Mouse (Mus musculus) brain, embryonic 14.5 days (tissue): ENCODE data around the gene Celf2. TPM values are rescaled to one million over a fixed set of nuclear protein-coding genes. Genes with fewer than 3 reads are reported as not detected.

Experiments used
- DNase-seq: peaks from one replicate; pipeline ENCODE4 v3.0.0-alpha.2; 2011; ENCODE audit warnings: low read depth
- CTCF ChIP-seq: fragments of 200-500 bp; IDR thresholded peaks from 2 replicates; pipeline ENCODE4 v1.5.1; 2012; ENCODE audit warnings: inconsistent platforms, mild to moderate bottlenecking, moderate library complexity, borderline replicate concordance; ENCODE audit not compliant: insufficient read depth, insufficient read length; ENCODE audit errors: extremely low read depth
- POLR2A ChIP-seq: fragments of 200-500 bp; IDR thresholded peaks from 2 replicates; pipeline ENCODE4 v1.6.1; 2012; ENCODE audit warnings: mild to moderate bottlenecking, inconsistent platforms, borderline replicate concordance; ENCODE audit not compliant: poor library complexity, insufficient read depth, insufficient read length, severe bottlenecking; ENCODE audit errors: extremely low read depth
- polyA plus RNA-seq: library from polyadenylated mRNA; depleted of rRNA; stranded (reverse); fragments of >200 nt; gene quantifications from 2 replicates; pipeline ENCODE4 v1.2.3, GENCODE M21; 2012

Celf2 gene
- polyA plus RNA-seq, 1 experiment = 161 TPM

- no peak for DNase-seq
- TF ChIP-seq CTCF (no peak), POLR2A (no peak)
Observed at GRCm38 (mm10) chr2:6896896-6897295, 612.5 kb downstream of the Celf2 start.

DNA sequence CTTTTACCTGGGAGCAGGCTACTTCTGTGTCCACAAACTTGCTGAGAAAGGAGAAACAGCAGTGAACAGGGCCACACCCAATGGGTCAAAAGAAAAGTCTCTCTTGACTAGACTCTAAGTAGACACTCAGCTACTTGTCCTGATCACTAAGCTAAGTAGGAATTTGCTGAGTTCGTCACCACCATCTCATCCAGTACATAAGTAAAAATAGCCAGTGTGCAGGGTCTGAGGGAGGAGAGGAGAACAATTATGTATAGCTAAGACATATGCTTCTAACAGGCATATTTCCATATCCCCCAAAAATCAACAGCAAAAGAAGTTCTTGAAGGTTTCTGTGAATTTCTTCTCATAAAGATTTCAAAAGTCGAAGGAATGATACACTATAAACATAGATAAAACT, 615.8 kb downstream of the Celf2 start:
- DNase-seq = no peak
- no peak for TF ChIP-seq CTCF
- no peak for TF ChIP-seq POLR2A

- no peak for DNase-seq
- TF ChIP-seq CTCF (no peak), POLR2A (no peak)
Observed at GRCm38 (mm10) chr2:6893095-6893494, 616.3 kb downstream of the Celf2 start.

GRCm38 (mm10) chr2:6884796-6885711, 624.3 kb downstream of the Celf2 start:
- no peak for TF ChIP-seq CTCF
- no peak; the same call in 1 of the 2 replicates for TF ChIP-seq POLR2A
- peak; percentile 91 for DNase-seq

GRCm38 (mm10) chr2:6883996-6884795, 625.2 kb downstream of the Celf2 start:
- no peak for TF ChIP-seq POLR2A
- no peak for TF ChIP-seq CTCF
- DNase-seq = peak; percentile 77

DNA sequence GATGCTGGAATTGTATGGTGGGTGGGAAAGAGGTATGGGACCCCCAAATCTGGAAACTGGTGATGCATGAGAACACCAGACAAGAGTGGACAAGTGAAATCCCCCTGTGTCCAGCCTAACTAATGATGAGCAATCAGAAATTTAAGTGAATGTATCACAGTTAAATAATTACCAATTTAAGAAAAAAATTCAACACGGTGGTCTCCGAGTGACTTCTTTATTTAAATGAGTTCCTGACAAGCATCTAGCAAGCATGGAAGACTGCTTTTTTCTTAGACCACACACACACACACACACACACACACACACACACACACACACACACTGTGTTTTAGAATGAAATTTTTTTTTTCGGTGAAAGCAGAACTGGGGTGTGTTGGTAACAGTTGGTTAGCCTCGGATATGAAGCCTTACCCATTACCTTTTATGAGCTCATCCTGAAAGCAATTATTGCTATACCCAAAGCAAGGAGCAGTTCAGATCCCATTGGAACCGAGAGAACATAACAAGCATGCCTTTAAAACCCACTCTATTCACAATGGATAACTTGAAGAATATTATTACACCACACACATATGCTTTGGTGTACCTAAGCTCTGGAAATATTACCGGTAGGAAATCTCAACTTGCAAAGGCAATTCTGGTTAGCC, 627.0 kb downstream of the Celf2 start:
- DNase-seq = peak; percentile 69
- TF ChIP-seq CTCF (no peak), POLR2A (no peak)

DNA sequence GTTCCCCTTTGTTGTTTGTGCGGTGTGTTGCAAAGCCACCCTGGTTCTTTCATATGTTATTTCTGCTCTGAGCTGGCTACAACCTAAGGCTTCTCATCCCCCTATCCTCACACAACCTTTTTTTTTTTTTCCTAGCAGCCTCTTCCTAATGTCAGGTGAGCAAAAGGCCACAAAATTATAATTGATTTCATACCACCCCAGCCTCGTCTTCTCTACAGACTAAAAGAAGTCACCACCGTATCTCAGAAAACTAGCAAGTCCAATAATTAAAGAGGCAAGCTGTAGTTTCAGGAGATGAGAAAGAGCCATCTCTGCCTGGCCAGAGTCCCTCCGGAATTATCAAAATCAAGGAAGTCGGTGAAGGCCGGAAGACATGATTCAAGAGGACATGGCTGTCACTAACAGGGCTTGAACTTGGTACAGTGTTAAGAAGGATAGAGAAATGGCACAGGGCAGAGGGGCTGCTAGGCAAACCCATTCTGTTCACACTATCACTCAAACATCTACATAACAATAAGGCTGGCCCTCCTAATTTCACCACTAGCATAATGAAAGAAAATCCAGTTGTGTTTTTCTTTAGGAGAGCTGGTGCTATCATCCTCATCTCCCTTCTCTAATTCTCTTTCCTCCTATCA, 628.3 kb downstream of the Celf2 start:
- DNase-seq = peak; percentile 58

GRCm38 (mm10) chr2:6877094-6877493, 632.3 kb downstream of the Celf2 start:
- TF ChIP-seq CTCF = no peak
- no peak for TF ChIP-seq POLR2A
- no peak for DNase-seq

More for the DNA sequence above, 628.3 kb downstream of the Celf2 start:
- TF ChIP-seq CTCF (no peak), POLR2A (no peak)

DNA sequence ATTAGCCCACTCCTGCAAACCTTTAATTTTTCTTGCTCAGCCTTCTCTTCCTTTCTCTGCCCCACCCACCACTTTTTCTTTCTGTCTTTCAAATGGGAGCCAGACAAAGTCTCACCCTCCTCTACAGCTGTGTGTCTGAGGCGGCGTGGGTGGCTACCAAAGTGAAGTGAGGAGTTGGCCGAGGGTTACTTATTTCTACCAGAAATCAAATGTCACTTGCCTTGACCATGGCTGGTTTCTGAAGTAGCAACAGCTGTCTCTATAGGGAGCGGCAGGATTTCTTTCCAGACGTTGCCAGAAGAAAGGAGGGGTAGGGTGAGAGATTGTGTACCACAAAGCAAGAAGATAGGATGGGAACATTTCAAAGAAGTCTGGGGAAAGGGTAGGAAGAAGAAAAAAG, 632.8 kb downstream of the Celf2 start:
- TF ChIP-seq CTCF (no peak), POLR2A (no peak)
- DNase-seq = peak; percentile 42

- TF ChIP-seq POLR2A = no peak
- TF ChIP-seq CTCF = no peak
- DNase-seq = peak; percentile 95
Observed at GRCm38 (mm10) chr2:6875071-6875611, 634.2 kb downstream of the Celf2 start.

- TF ChIP-seq POLR2A (no peak), CTCF (no peak)
- peak; percentile 77 for DNase-seq
Observed at GRCm38 (mm10) chr2:6874266-6874955, 635.0 kb downstream of the Celf2 start.
